Mouse (Mus musculus): ENCODE measurements around the gene Sun5. TPM values are rescaled to one million over a fixed set of nuclear protein-coding genes. Genes with fewer than 3 reads are reported as not detected.

Gene Sun5
- total and polyA plus RNA-seq, 2 experiments from 2014 or later = not detected

DNA sequence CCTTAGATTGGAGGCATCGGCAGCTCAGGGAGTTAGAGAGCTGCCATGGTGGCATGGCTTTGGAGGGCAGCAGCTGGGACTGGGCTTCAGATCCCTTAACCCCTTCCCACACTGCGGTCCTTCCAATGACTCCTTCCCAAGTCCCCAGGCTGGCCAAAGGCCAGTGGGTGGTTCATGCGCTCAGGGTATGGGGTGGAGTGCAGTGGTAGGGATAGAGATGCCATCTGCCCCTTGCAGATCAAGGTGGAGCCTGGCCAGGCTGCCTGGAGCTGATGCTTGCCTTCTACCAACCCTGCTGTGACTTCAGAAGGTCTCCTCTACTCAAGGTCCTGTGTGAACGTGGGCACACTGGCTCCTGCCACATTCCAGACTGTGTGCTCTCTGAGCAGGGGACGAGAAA lies 28.2 kb upstream of the Sun5 start:
- Histone ChIP-seq H3K4me2 (ENCODE audit: low read depth, low read length, poor library complexity, severe bottlenecking) (no peak overlapping the region), H3K4me1 (ENCODE audit: insufficient read depth, low read length) (no peaks in the 10 kb centered on the region), H3K36me3 (ENCODE audit: insufficient read depth, low read length) (no peaks in the 10 kb centered on the region), H3K9ac (replicated peaks; ENCODE audit: low read length, poor library complexity, severe bottlenecking) (no peak overlapping the region), H3K4me3 (ENCODE audit: low read depth, low read length) (no peak overlapping the region), H3K27me3 (ENCODE audit: insufficient read depth, low read length) (no peaks in the 10 kb centered on the region), H3K9me3 (ENCODE audit: low read length) (no peaks in the 10 kb centered on the region), H3K27ac (ENCODE audit: low read depth, low read length) (no peak overlapping the region)
- TF ChIP-seq CTCF (IDR thresholded peaks at IDR 0.05) = no peak
- WGBS = 83% methylated on average over 5 of the region's 5 CpGs
- ATAC-seq (ENCODE audit: low FRiP score) (no peak), DNase-seq (ENCODE audit: low spot score) (no peak)

DNA sequence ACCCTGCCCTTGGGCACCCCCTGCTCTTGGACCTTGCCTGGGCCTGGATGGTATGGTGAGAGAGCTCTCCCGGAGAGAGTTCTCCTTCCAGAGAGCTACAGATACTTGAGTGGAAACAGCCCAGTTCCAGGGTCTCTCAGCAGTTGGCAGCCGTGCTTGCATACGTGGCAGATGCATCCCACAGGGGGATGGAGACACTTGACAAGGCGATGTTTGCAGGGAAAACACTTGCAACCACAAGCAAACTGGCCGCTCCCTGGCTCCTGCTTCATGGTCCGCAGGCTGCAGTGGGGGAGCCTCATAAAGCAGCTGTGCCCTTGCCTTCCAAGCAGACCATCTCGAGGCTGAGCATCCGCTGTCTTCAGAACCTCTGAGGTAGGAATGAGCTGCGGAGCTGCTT lies 3.9 kb upstream of the Sun5 start, which contains the start of gene Bpifb2:
Gene Bpifb2, plus strand, starts transcription at position 301 of the 400 bp plus-strand sequence.
- no peaks in the 10 kb centered on the region for H3K36me3 ChIP-seq (ENCODE audit: insufficient read depth, low read length)
- no peaks in the 10 kb centered on the region for H3K4me1 ChIP-seq (ENCODE audit: insufficient read depth, low read length)
- no peak for TF ChIP-seq CTCF (IDR thresholded peaks at IDR 0.05)
- ATAC-seq (ENCODE audit: low FRiP score) = no peak
- no peak for DNase-seq (ENCODE audit: low spot score)
- H3K27me3 ChIP-seq (ENCODE audit: insufficient read depth, low read length) = no peaks in the 10 kb centered on the region
- no peaks in the 10 kb centered on the region for H3K9me3 ChIP-seq (ENCODE audit: low read length)
- no peak within 1 kb of the TSS for H3K4me3 ChIP-seq (ENCODE audit: low read depth, low read length)
- H3K9ac ChIP-seq (replicated peaks; ENCODE audit: low read length, poor library complexity, severe bottlenecking) = no peak within 1 kb of the TSS
- no peak within 1 kb of the TSS for H3K4me2 ChIP-seq (ENCODE audit: low read depth, low read length, poor library complexity, severe bottlenecking)
- 72% methylated on average over 9 of the region's 9 CpGs for WGBS
- no peak within 1 kb of the TSS for H3K27ac ChIP-seq (ENCODE audit: low read depth, low read length)

DNA sequence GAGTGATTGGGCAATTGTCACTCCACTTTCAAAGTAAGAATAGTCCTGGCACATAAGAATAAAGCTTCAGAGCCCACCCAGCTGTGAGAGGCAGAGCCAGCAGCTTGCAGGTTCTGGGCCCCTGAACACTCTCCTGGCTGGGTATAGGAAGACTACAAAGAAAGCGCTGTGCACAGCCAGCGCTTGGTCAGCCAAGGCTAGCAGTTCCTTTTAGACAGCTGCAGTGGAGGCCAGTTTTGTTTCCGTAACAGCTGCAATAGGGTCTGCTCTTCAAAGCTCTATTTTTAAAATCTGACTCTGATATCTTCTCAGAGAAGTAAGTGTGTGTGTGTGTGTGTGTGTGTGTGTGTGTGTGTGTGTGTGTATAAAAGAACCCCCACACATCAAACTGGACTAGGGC lies 8.9 kb downstream of the Sun5 start:
- H3K4me2 ChIP-seq (ENCODE audit: low read depth, low read length, poor library complexity, severe bottlenecking) = no peak overlapping the region
- H3K27me3 ChIP-seq (ENCODE audit: insufficient read depth, low read length) = no peaks in the 10 kb centered on the region
- no peak for ATAC-seq (ENCODE audit: low FRiP score)
- DNase-seq (ENCODE audit: low spot score) = no peak
- no peaks in the 10 kb centered on the region for H3K9me3 ChIP-seq (ENCODE audit: low read length)
- H3K27ac ChIP-seq (ENCODE audit: low read depth, low read length) = no peak overlapping the region
- no peaks in the 10 kb centered on the region for H3K36me3 ChIP-seq (ENCODE audit: insufficient read depth, low read length)
- no peak overlapping the region for H3K4me3 ChIP-seq (ENCODE audit: low read depth, low read length)
- TF ChIP-seq CTCF (IDR thresholded peaks at IDR 0.05) = no peak
- H3K9ac ChIP-seq (replicated peaks; ENCODE audit: low read length, poor library complexity, severe bottlenecking) = no peak overlapping the region
- WGBS = 54% methylated on average over 3 of the region's 3 CpGs
- no peaks in the 10 kb centered on the region for H3K4me1 ChIP-seq (ENCODE audit: insufficient read depth, low read length)

DNA sequence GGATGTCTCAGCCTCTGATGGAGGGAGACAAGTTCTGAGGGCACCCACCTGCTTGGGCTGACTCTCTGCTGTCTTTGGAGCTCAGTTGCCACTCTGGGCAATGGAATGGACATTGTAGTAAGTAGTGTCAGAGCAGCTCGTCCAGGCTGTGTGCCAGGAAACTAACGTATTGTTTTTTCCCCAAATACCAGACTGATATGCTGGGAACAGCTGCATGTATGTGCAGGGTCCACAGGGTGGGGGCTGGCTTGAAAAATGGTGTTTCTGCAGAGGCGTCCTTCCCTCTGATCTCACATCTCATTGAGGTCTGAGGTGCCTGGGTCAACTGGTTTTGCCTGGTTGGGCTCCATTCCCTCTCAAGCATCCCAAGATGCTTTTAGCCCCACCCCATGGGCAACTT lies 10.2 kb downstream of the Sun5 start:
- no peak for DNase-seq (ENCODE audit: low spot score)
- Histone ChIP-seq H3K9ac (replicated peaks; ENCODE audit: low read length, poor library complexity, severe bottlenecking) (no peak overlapping the region), H3K27me3 (ENCODE audit: insufficient read depth, low read length) (no peaks in the 10 kb centered on the region), H3K27ac (ENCODE audit: low read depth, low read length) (no peak overlapping the region), H3K4me3 (ENCODE audit: low read depth, low read length) (no peak overlapping the region), H3K36me3 (ENCODE audit: insufficient read depth, low read length) (no peaks in the 10 kb centered on the region), H3K4me2 (ENCODE audit: low read depth, low read length, poor library complexity, severe bottlenecking) (no peak overlapping the region), H3K9me3 (ENCODE audit: low read length) (no peaks in the 10 kb centered on the region), H3K4me1 (ENCODE audit: insufficient read depth, low read length) (no peaks in the 10 kb centered on the region)
- ATAC-seq (ENCODE audit: low FRiP score) = no peak
- WGBS = 74% methylated on average over 3 of the region's 3 CpGs
- TF ChIP-seq CTCF (IDR thresholded peaks at IDR 0.05) = no peak

DNA sequence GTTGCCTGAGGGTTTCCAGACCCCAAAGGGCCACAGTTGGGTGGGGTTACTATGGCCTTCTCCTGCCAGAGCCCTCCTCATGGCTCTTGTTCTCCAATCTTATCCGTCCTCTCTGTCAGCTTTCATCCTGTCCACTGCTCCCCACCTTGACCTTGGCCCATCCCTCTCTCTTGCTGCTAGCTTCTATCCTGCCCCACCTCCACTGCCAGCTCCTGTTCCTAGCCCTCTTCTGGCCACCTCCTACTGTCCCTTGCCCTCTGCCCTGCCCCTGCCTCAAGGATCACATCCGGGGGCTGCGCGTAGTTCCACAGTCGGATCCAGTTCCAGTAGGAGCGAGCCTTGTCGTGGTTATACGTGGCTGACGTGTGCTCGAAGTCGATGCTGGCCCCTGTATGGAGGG lies 10.6 kb downstream of the Sun5 start:
- Histone ChIP-seq H3K9me3 (ENCODE audit: low read length) (no peaks in the 10 kb centered on the region), H3K9ac (replicated peaks; ENCODE audit: low read length, poor library complexity, severe bottlenecking) (no peak overlapping the region), H3K27me3 (ENCODE audit: insufficient read depth, low read length) (no peaks in the 10 kb centered on the region), H3K27ac (ENCODE audit: low read depth, low read length) (no peak overlapping the region), H3K4me1 (ENCODE audit: insufficient read depth, low read length) (no peaks in the 10 kb centered on the region), H3K4me2 (ENCODE audit: low read depth, low read length, poor library complexity, severe bottlenecking) (no peak overlapping the region), H3K4me3 (ENCODE audit: low read depth, low read length) (no peak overlapping the region), H3K36me3 (ENCODE audit: insufficient read depth, low read length) (no peaks in the 10 kb centered on the region)
- ATAC-seq (ENCODE audit: low FRiP score) (no peak), DNase-seq (ENCODE audit: low spot score) (no peak)
- WGBS = 92% methylated on average over 11 of the region's 11 CpGs
- no peak for TF ChIP-seq CTCF (IDR thresholded peaks at IDR 0.05)

DNA sequence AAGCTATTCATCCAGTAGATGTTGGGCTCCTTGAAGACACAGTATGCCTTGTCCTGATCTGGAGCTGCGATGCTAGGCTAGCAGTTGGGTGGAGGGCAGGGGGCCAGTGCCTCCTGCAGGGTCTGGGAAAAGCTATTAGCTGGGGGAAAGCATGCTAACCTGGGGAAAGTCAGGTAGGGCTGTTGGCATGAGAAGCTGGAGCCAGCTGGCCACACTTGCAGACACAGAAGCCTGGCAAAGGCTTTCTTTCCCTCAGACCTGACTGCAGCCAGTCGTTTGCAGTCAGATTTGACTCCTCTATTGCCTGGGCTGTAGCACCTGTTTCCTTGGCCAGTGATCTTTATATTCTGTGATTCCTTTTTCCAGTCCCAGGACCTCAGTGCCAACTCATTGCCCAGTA lies 11.3 kb downstream of the Sun5 start:
- Histone ChIP-seq H3K27me3 (ENCODE audit: insufficient read depth, low read length) (no peaks in the 10 kb centered on the region), H3K4me2 (ENCODE audit: low read depth, low read length, poor library complexity, severe bottlenecking) (no peak overlapping the region), H3K4me3 (ENCODE audit: low read depth, low read length) (no peak overlapping the region), H3K9ac (replicated peaks; ENCODE audit: low read length, poor library complexity, severe bottlenecking) (no peak overlapping the region), H3K36me3 (ENCODE audit: insufficient read depth, low read length) (no peaks in the 10 kb centered on the region), H3K4me1 (ENCODE audit: insufficient read depth, low read length) (no peaks in the 10 kb centered on the region), H3K9me3 (ENCODE audit: low read length) (no peaks in the 10 kb centered on the region), H3K27ac (ENCODE audit: low read depth, low read length) (no peak overlapping the region)
- no peak for TF ChIP-seq CTCF (IDR thresholded peaks at IDR 0.05)
- ATAC-seq (ENCODE audit: low FRiP score) (no peak), DNase-seq (ENCODE audit: low spot score) (no peak)
- whole genome bisulfite sequencing = 72% methylated on average over 2 of the region's 2 CpGs

Measured in midbrain, postnatal 0 days (tissue).